Mouse (Mus musculus) spleen, postnatal 4 days (tissue): ENCODE results near the gene Scn1a.

Source experiments
- DNase-seq, 2 experiments: peaks; one replicate each; pipeline ENCODE4 v3.0.0; 2022; ENCODE audit warnings: low spot score in 2 of 2

Scn1a gene

DNA sequence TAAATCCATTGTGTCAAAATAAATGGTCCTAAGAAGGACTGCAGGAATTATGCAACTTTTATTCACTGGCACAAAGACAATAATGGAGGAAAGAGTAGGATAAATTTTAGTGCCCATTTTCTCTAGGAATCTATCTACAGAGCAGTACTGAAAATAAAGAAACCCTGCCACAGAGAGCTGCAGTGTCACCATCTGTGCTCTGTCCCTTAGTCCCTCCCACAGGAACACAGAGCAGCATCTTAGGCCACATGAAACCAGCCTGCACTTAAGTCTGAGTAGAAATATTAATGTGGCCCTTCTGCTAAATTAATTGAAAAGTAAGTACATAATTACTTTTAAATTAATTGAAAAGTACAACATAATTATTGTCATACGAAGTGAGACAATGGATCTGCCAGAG, 196.6 kb downstream of the Scn1a start:
- no peak for DNase-seq

DNA sequence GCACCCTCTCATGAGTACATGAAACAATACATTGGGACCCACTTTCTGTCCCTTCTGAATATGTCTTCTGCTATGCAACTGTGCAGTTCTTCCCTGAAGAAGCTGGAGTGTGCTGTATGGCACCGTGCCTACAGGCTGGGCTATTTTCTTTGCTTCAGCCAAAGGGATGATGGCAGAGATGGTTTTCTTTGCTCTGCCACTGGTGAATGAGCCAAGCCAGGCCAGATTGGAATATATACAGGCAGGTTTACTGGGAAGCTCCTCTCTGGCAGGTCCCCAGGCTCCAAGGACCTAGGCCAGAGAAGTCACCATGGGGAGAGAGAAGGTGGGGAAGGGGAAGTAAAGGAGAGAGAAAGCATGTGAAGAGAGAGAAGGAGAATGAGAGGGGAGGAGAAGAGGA, 200.3 kb downstream of the Scn1a start:
- no peak for DNase-seq

DNA sequence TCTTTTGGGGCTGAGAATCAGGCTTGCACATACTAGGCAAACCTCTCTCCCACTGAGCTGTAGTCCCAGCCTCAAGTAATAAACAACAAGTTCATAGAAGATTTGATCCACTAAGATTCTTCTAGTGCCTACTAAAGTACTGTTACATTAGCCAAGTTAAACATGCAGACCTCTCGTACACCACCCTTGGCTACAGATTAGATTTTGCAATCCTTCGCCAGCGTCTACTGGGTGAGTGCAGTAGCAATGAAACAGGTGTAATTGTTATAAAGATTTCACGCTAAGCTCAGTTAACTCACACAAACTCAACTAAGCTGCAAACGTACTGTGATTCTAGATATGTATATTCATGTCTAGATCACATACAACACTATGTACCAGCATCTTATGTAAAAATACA, 201.8 kb downstream of the Scn1a start:
- DNase-seq, result no peak

DNA sequence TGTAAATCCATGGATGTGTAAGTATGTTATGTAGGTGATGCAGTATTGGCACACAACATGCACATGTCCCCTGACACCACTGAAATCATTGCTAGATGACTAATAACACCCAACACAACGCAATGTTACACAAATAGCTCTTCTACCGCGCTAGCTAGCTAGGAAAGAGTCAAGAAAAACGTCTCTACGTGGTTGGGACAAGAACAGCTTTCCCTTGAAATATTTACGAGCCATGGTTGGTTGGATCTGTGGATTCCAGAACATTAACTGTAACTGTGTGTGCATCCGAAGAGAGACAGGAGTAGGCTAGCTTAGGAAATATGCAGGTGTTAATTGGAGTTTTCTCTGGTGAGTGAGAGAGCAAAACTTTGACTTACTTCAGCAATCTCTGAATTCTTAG, 219.7 kb downstream of the Scn1a start:
- DNase-seq, result no peak
